Mouse (Mus musculus): ENCODE data around the gene Tex35.

DNA sequence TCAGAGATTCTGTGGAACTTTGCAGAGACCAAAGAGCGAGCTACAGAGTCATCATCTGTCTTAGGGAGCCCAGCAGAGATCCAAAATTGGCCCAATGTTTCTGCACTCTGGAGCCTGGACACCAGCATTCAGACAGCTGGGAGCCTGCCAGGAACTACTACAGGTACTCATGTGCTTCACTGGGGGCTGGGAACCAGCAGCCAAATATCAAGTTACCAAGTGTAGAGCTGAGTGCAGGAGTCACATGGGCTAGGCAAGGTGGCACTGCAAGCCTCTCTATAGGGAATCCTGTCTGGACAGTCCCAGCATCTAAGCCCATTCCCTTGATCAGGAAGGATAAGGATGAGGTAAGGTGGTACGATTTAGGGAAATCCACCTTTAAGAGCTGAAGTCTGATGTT, 19.7 kb upstream of the Tex35 start:
- no peak for TF ChIP-seq POLR2A (IDR thresholded peaks at IDR 0.05; ENCODE audit: control insufficient read depth, extremely low read depth, insufficient read depth, low read length, poor library complexity)
- TF ChIP-seq CTCF (IDR thresholded peaks at IDR 0.05; ENCODE audit: borderline replicate concordance, control insufficient read depth, extremely low read depth, insufficient read depth, low read length, poor library complexity), result no peak

Measured in thymus, adult 2 months (tissue).